Mouse (Mus musculus): ENCODE measurements around the gene Slc44a5. TPM values are rescaled to one million over a fixed set of nuclear protein-coding genes. Genes with fewer than 3 reads are reported as not detected.

The Slc44a5 gene
- polyA plus RNA-seq, 1 experiment from 2014 or later, result 4.2 TPM

- no peak overlapping the region for H3K27ac ChIP-seq (replicated peaks)
- H3K4me1 ChIP-seq (replicated peaks), result no peaks in the 10 kb centered on the region
- H3K4me3 ChIP-seq, result no peak overlapping the region
- no peaks in the 10 kb centered on the region for H3K9me3 ChIP-seq
- no peak overlapping the region for H3K9ac ChIP-seq
- H3K36me3 ChIP-seq, result no peaks in the 10 kb centered on the region
- no peak for ATAC-seq (ENCODE audit: low read depth)
- no peaks in the 10 kb centered on the region for H3K27me3 ChIP-seq
- 83% methylated on average over 10 of the region's 10 CpGs for WGBS
- no peak overlapping the region for H3K4me2 ChIP-seq
Observed at GRCm38 (mm10) chr3:154075749-154076148, 102.5 kb downstream of the Slc44a5 start.

GRCm38 (mm10) chr3:154081687-154082086 is 108.5 kb downstream of the Slc44a5 start:
- Histone ChIP-seq H3K9ac (no peak overlapping the region), H3K27me3 (no peaks in the 10 kb centered on the region), H3K4me1 (replicated peaks) (peaks cover 11% of the 10 kb centered on the region), H3K27ac (replicated peaks) (no peak overlapping the region), H3K4me2 (peak overlapping the region; percentile 30), H3K36me3 (no peaks in the 10 kb centered on the region), H3K4me3 (no peak overlapping the region), H3K9me3 (no peaks in the 10 kb centered on the region)
- peak; percentile 69; the same call in 1 of the 2 replicates for ATAC-seq (ENCODE audit: low read depth)
- 36% methylated on average over 12 of the region's 12 CpGs for WGBS

GRCm38 (mm10) chr3:154082241-154082640 is 109.0 kb downstream of the Slc44a5 start:
- Histone ChIP-seq H3K4me1 (replicated peaks) (peaks cover 11% of the 10 kb centered on the region), H3K9me3 (no peaks in the 10 kb centered on the region), H3K4me2 (peak overlapping the region; percentile 30), H3K27me3 (no peaks in the 10 kb centered on the region), H3K27ac (replicated peaks) (no peak overlapping the region), H3K9ac (no peak overlapping the region), H3K36me3 (no peaks in the 10 kb centered on the region), H3K4me3 (no peak overlapping the region)
- WGBS, result 26% methylated on average over 9 of the region's 9 CpGs
- ATAC-seq (ENCODE audit: low read depth), result no peak

GRCm38 (mm10) chr3:154082961-154083360 is 109.7 kb downstream of the Slc44a5 start:
- H3K9ac ChIP-seq, result no peak overlapping the region
- H3K36me3 ChIP-seq, result no peaks in the 10 kb centered on the region
- H3K27me3 ChIP-seq, result no peaks in the 10 kb centered on the region
- peak; percentile 19; the same call in 1 of the 2 replicates for ATAC-seq (ENCODE audit: low read depth)
- WGBS, result 73% methylated on average over 7 of the region's 7 CpGs
- no peaks in the 10 kb centered on the region for H3K9me3 ChIP-seq
- H3K4me3 ChIP-seq, result no peak overlapping the region
- no peak overlapping the region for H3K27ac ChIP-seq (replicated peaks)
- no peak overlapping the region for H3K4me2 ChIP-seq
- H3K4me1 ChIP-seq (replicated peaks), result peaks cover 11% of the 10 kb centered on the region

GRCm38 (mm10) chr3:154089996-154090395 is 116.8 kb downstream of the Slc44a5 start:
- no peaks in the 10 kb centered on the region for H3K36me3 ChIP-seq
- H3K4me3 ChIP-seq, result no peak overlapping the region
- ATAC-seq (ENCODE audit: low read depth), result no peak
- H3K27ac ChIP-seq (replicated peaks), result no peak overlapping the region
- H3K4me1 ChIP-seq (replicated peaks), result peaks cover 13% of the 10 kb centered on the region; the same call in 1 of the 2 replicates
- H3K4me2 ChIP-seq, result no peak overlapping the region
- H3K27me3 ChIP-seq, result no peaks in the 10 kb centered on the region
- WGBS, result 81% methylated on average over 5 of the region's 5 CpGs
- no peaks in the 10 kb centered on the region for H3K9me3 ChIP-seq
- no peak overlapping the region for H3K9ac ChIP-seq

GRCm38 (mm10) chr3:154091468-154092338 is 118.5 kb downstream of the Slc44a5 start:
- no peaks in the 10 kb centered on the region for H3K36me3 ChIP-seq
- 0 out of 2 replicates have a peak, but pooled peaks have one; percentile 55 for ATAC-seq (ENCODE audit: low read depth)
- no peak overlapping the region; the same call in 1 of the 2 replicates for H3K27ac ChIP-seq (replicated peaks)
- no peak overlapping the region for H3K9ac ChIP-seq
- 67% methylated on average over 15 of the region's 15 CpGs for WGBS
- H3K4me3 ChIP-seq, result no peak overlapping the region
- no peak overlapping the region for H3K4me2 ChIP-seq
- no peaks in the 10 kb centered on the region for H3K9me3 ChIP-seq
- peaks cover 13% of the 10 kb centered on the region; the same call in 1 of the 2 replicates for H3K4me1 ChIP-seq (replicated peaks)
- H3K27me3 ChIP-seq, result no peaks in the 10 kb centered on the region

- no peak for ATAC-seq (ENCODE audit: low read depth)
- 53% methylated on average over 7 of the region's 7 CpGs for WGBS
- no peak overlapping the region; the same call in 1 of the 2 replicates for H3K27ac ChIP-seq (replicated peaks)
Observed at GRCm38 (mm10) chr3:154092466-154092865, 119.2 kb downstream of the Slc44a5 start.

GRCm38 (mm10) chr3:154093745-154094322 is 120.6 kb downstream of the Slc44a5 start:
- Histone ChIP-seq H3K4me2 (no peak overlapping the region), H3K4me1 (replicated peaks) (peaks cover 13% of the 10 kb centered on the region; the same call in 1 of the 2 replicates), H3K27ac (replicated peaks) (no peak overlapping the region), H3K27me3 (no peaks in the 10 kb centered on the region), H3K9ac (no peak overlapping the region), H3K36me3 (no peaks in the 10 kb centered on the region), H3K9me3 (no peaks in the 10 kb centered on the region), H3K4me3 (no peak overlapping the region)
- ATAC-seq (ENCODE audit: low read depth), result no peak
- 69% methylated on average over 8 of the region's 8 CpGs for whole genome bisulfite sequencing

More at GRCm38 (mm10) chr3:154092466-154092865, 119.2 kb downstream of the Slc44a5 start:
- no peak overlapping the region for H3K4me2 ChIP-seq
- no peak overlapping the region for H3K9ac ChIP-seq
- no peak overlapping the region for H3K4me3 ChIP-seq
- no peaks in the 10 kb centered on the region for H3K9me3 ChIP-seq
- peaks cover 13% of the 10 kb centered on the region; the same call in 1 of the 2 replicates for H3K4me1 ChIP-seq (replicated peaks)
- H3K27me3 ChIP-seq, result no peaks in the 10 kb centered on the region
- no peaks in the 10 kb centered on the region for H3K36me3 ChIP-seq

- Histone ChIP-seq H3K4me2 (no peak overlapping the region), H3K27ac (replicated peaks) (no peak overlapping the region), H3K27me3 (no peaks in the 10 kb centered on the region), H3K36me3 (no peaks in the 10 kb centered on the region), H3K4me3 (no peak overlapping the region), H3K4me1 (replicated peaks) (no peaks in the 10 kb centered on the region), H3K9ac (no peak overlapping the region), H3K9me3 (no peaks in the 10 kb centered on the region)
- WGBS, result 86% methylated on average over 9 of the region's 9 CpGs
- no peak for ATAC-seq (ENCODE audit: low read depth)
Observed at GRCm38 (mm10) chr3:154101671-154102070, 128.4 kb downstream of the Slc44a5 start.

GRCm38 (mm10) chr3:154110528-154110927 is 137.3 kb downstream of the Slc44a5 start:
- ATAC-seq (ENCODE audit: low read depth), result no peak
- 86% methylated on average over 5 of the region's 5 CpGs for WGBS
- peaks cover 15% of the 10 kb centered on the region; the same call in 1 of the 2 replicates for H3K4me1 ChIP-seq (replicated peaks)
- no peak overlapping the region for H3K4me2 ChIP-seq
- no peak overlapping the region for H3K9ac ChIP-seq
- H3K36me3 ChIP-seq, result no peaks in the 10 kb centered on the region
- no peaks in the 10 kb centered on the region for H3K27me3 ChIP-seq
- no peak overlapping the region for H3K4me3 ChIP-seq
- H3K9me3 ChIP-seq, result no peaks in the 10 kb centered on the region
- H3K27ac ChIP-seq (replicated peaks), result no peak overlapping the region

GRCm38 (mm10) chr3:154111221-154111620 is 138.0 kb downstream of the Slc44a5 start:
- Histone ChIP-seq H3K4me2 (no peak overlapping the region), H3K36me3 (no peaks in the 10 kb centered on the region), H3K27me3 (no peaks in the 10 kb centered on the region), H3K4me1 (replicated peaks) (peaks cover 20% of the 10 kb centered on the region; the same call in 1 of the 2 replicates), H3K9ac (no peak overlapping the region), H3K9me3 (no peaks in the 10 kb centered on the region), H3K4me3 (no peak overlapping the region), H3K27ac (replicated peaks) (no peak overlapping the region)
- 72% methylated on average over 5 of the region's 5 CpGs for WGBS
- ATAC-seq (ENCODE audit: low read depth), result no peak

- H3K9ac ChIP-seq, result no peak overlapping the region
- H3K4me2 ChIP-seq, result no peak overlapping the region
- 51% methylated on average over 9 of the region's 9 CpGs for WGBS
- H3K9me3 ChIP-seq, result no peaks in the 10 kb centered on the region
- no peaks in the 10 kb centered on the region for H3K36me3 ChIP-seq
- peaks cover 20% of the 10 kb centered on the region; the same call in 1 of the 2 replicates for H3K4me1 ChIP-seq (replicated peaks)
- peak; percentile 80 for ATAC-seq (ENCODE audit: low read depth)
- no peaks in the 10 kb centered on the region for H3K27me3 ChIP-seq
- H3K4me3 ChIP-seq, result no peak overlapping the region
- H3K27ac ChIP-seq (replicated peaks), result peak overlapping the region; percentile 38; the same call in 1 of the 2 replicates
Observed at GRCm38 (mm10) chr3:154114991-154115390, 141.8 kb downstream of the Slc44a5 start.
